8 mouse cellular contexts compared by ENCODE assay signal in the genomic region with DNA sequence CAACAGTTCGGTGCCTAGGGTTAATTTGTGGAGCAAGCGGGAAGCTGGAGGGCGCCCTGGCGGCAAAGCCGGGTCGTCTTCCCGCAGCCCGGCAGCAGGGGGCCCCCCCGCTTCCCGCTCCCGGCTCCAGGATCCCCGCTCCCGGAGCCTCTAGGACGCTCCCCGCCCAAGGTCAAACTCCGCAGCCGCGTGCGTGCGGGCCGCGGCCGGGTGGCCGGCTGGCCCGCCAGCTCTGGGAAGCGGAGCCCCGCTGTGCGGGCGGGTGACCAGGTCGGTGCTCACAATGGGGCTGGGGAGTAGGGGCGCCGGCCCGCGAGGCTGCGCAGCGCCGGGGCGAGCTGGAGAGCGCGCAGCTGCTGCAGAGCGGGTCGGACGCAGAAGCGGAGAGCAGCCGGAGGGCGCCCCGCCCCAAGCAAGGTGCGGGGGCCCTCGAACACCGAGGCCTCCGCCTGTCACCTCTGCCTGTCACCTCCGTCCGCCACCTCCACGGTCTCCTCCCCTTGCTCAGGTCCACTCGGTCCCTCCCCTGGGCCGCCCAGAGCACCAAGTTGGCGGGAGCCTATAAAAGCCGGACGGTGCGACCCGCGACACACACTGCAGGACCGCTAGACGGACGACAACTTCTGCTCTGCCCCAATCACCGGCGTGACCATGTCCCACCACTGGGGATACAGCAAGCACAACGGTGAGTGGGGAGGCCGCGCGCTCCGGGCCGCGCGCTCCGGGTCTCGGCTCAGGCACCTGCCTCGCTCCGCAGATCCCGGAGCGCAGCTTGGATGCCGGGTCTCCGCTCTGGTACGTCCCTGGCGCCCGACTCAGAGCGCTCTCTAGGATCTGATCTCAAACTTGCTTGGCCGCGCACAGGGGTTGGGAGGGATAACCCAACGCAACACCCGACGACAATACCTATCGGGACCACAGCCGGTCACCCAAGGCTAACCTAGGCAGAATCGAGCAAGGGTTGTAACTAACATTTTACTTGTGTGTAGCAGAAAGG. TPM values are rescaled to one million over a fixed set of nuclear protein-coding genes. Genes with fewer than 3 reads are reported as not detected.
DNase-seq lines count a peak whose midpoint lies in the region; ATAC-seq and TF ChIP-seq lines count a peak whose summit lies in the region.

Gene Car2, plus strand, starts transcription at position 172 of the 997 bp plus-strand sequence.

- peak; percentile 65 for TF ChIP-seq EP300 in liver, embryonic 14.5 days (IDR thresholded peaks at IDR 0.05; ENCODE audit: low read depth)

- H3K9ac ChIP-seq in forebrain, embryonic 11.5 days (ENCODE audit: low read length): peak within 1 kb of the TSS; percentile 78
- peak within 1 kb of the TSS; percentile 83 for H3K9ac ChIP-seq in heart, embryonic 14.5 days (ENCODE audit: low read length)
- H3K9ac ChIP-seq in liver, embryonic 14.5 days (replicated peaks): peak within 1 kb of the TSS; percentile 99
- peak within 1 kb of the TSS; percentile 72 for H3K9ac ChIP-seq in neural tube, embryonic 11.5 days (ENCODE audit: low read length)
- H3K9ac ChIP-seq in stomach, embryonic 16.5 days (ENCODE audit: low read length): peak within 1 kb of the TSS; percentile 87

- H3K4me1 ChIP-seq in forebrain, embryonic 11.5 days (replicated peaks; ENCODE audit: control insufficient read depth, insufficient read depth, low read length): no peaks in the 10 kb centered on the region
- peaks cover 2 to 4% of the 10 kb centered on the region in 2 experiments; a peak in 2 of 4 replicates for H3K4me1 ChIP-seq in heart, embryonic 14.5 days (ENCODE audit: control insufficient read depth in 2 of 2, insufficient read depth in 2 of 2, low read length in 2 of 2)
- peaks cover 24 to 30% of the 10 kb centered on the region in 2 experiments for H3K4me1 ChIP-seq in liver, embryonic 14.5 days (replicated peaks; ENCODE audit: control insufficient read depth in 2 of 2, insufficient read depth in 2 of 2, low read length in 1 of 2)
- no peaks in the 10 kb centered on the region for H3K4me1 ChIP-seq in neural tube, embryonic 11.5 days (ENCODE audit: control insufficient read depth, insufficient read depth, low read length)
- H3K4me1 ChIP-seq in stomach, embryonic 16.5 days (ENCODE audit: control insufficient read depth, insufficient read depth, low read length): 0 out of 2 replicates have a peak, but pooled peaks cover 5% of the 10 kb centered on the region

- H3K4me2 ChIP-seq in forebrain, embryonic 11.5 days (ENCODE audit: low read depth, low read length, severe bottlenecking): peak within 1 kb of the TSS; percentile 86
- peak within 1 kb of the TSS; percentile 86 for H3K4me2 ChIP-seq in heart, embryonic 14.5 days (ENCODE audit: low read length)
- H3K4me2 ChIP-seq in liver, embryonic 14.5 days (ENCODE audit: low read depth): peak within 1 kb of the TSS; percentile 85
- peak within 1 kb of the TSS; percentile 77 for H3K4me2 ChIP-seq in neural tube, embryonic 11.5 days (ENCODE audit: low read depth)
- peak within 1 kb of the TSS; percentile 86 for H3K4me2 ChIP-seq in stomach, embryonic 16.5 days (ENCODE audit: low read depth, low read length)

- peaks cover 5% of the 10 kb centered on the region; the same call in 1 of the 2 replicates for H3K27me3 ChIP-seq in forebrain, embryonic 11.5 days (ENCODE audit: control insufficient read depth, insufficient read depth, low read length)
- no peaks in the 10 kb centered on the region for H3K27me3 ChIP-seq in heart, embryonic 14.5 days (ENCODE audit: control insufficient read depth, insufficient read depth, low read length)
- H3K27me3 ChIP-seq in liver, embryonic 14.5 days (ENCODE audit: control insufficient read depth, insufficient read depth, low read length): no peaks in the 10 kb centered on the region
- H3K27me3 ChIP-seq in neural tube, embryonic 11.5 days (ENCODE audit: control insufficient read depth, insufficient read depth, low read length): no peaks in the 10 kb centered on the region
- H3K27me3 ChIP-seq in stomach, embryonic 16.5 days (ENCODE audit: control insufficient read depth, insufficient read depth, low read length): peaks cover 4% of the 10 kb centered on the region; the same call in 1 of the 2 replicates

- ATAC-seq in forebrain, embryonic 11.5 days (replicated peaks; ENCODE audit: low FRiP score): peak; percentile 88
- peak; percentile 80 for ATAC-seq in heart, embryonic 14.5 days (ENCODE audit: insufficient number of reproducible peaks, insufficient read depth, low FRiP score, low read depth)
- ATAC-seq in liver, embryonic 14.5 days (ENCODE audit: insufficient read depth): peak; percentile 93
- peak; percentile 88 for ATAC-seq in neural tube, embryonic 11.5 days (ENCODE audit: insufficient read depth, low FRiP score, low TSS enrichment)
- peak; percentile 91 for ATAC-seq in stomach, embryonic 16.5 days (ENCODE audit: insufficient read depth, low FRiP score)

- H3K9me3 ChIP-seq in forebrain, embryonic 11.5 days (ENCODE audit: control insufficient read depth, low read length): no peaks in the 10 kb centered on the region
- H3K9me3 ChIP-seq in heart, embryonic 14.5 days (ENCODE audit: control insufficient read depth, low read length): no peaks in the 10 kb centered on the region
- no peaks in the 10 kb centered on the region for H3K9me3 ChIP-seq in liver, embryonic 14.5 days (ENCODE audit: control insufficient read depth, low read length)
- H3K9me3 ChIP-seq in neural tube, embryonic 11.5 days (ENCODE audit: control insufficient read depth, low read length): no peaks in the 10 kb centered on the region
- H3K9me3 ChIP-seq in stomach, embryonic 16.5 days (replicated peaks; ENCODE audit: control insufficient read depth, low read length): no peaks in the 10 kb centered on the region

- no peak within 1 kb of the TSS for H3K27ac ChIP-seq in forebrain, embryonic 11.5 days (ENCODE audit: low read depth, low read length)
- H3K27ac ChIP-seq in heart, embryonic 14.5 days (replicated peaks in 1 of 2; ENCODE audit: control insufficient read depth in 1 of 2, insufficient read depth in 1 of 2, low read depth in 2 of 2, low read length in 2 of 2): peak within 1 kb of the TSS; percentile 66 to 76
- H3K27ac ChIP-seq in liver, embryonic 14.5 days: peak within 1 kb of the TSS; percentile 89
- no peak within 1 kb of the TSS for H3K27ac ChIP-seq in neural tube, embryonic 11.5 days (ENCODE audit: low read depth, low read length)
- H3K27ac ChIP-seq in stomach, embryonic 16.5 days (ENCODE audit: low read length): peak within 1 kb of the TSS; percentile 66

- H3K4me3 ChIP-seq in forebrain, embryonic 11.5 days (ENCODE audit: low read depth, low read length): peak within 1 kb of the TSS; percentile 66
- peak within 1 kb of the TSS; percentile 70 to 79 for H3K4me3 ChIP-seq in heart, embryonic 14.5 days (ENCODE audit: control insufficient read depth in 1 of 2, insufficient read depth in 1 of 2, low read depth in 1 of 2, low read length in 2 of 2)
- H3K4me3 ChIP-seq in liver, embryonic 14.5 days (ENCODE audit: insufficient read depth in 1 of 2, low read depth in 2 of 2, low read length in 2 of 2): peak within 1 kb of the TSS; percentile 85 to 98
- H3K4me3 ChIP-seq in neural tube, embryonic 11.5 days (ENCODE audit: low read depth, low read length): peak within 1 kb of the TSS; percentile 51
- peak within 1 kb of the TSS; percentile 68 for H3K4me3 ChIP-seq in stomach, embryonic 16.5 days (replicated peaks; ENCODE audit: low read length)

- DNase-seq in CD4-positive, CD25-positive, alpha-beta regulatory T cell, adult 2 months (ENCODE audit: low read depth, low spot score): peak; percentile 47
- peak; percentile 75 for DNase-seq in c-Kit-negative CD71-positive TER-119-positive erythroid progenitor cells, embryonic 14.5 days (ENCODE audit: low read depth, low spot score)
- DNase-seq in forebrain, embryonic 11.5 days (ENCODE audit: low spot score): peak; percentile 83
- DNase-seq in kidney, postnatal 10 days: peak; percentile 88
- DNase-seq in liver, embryonic 14.5 days (ENCODE audit: low read depth in 3 of 3, low spot score in 3 of 3): peak; percentile 75 to 81 (median 78)
- peak; percentile 82 for DNase-seq in neural tube, embryonic 11.5 days (ENCODE audit: low spot score)

- under 1% methylated on average over 88 of the region's 95 CpGs for WGBS in forebrain, embryonic 11.5 days
- WGBS in heart, embryonic 14.5 days: under 1% methylated on average over 88 of the region's 95 CpGs
- WGBS in liver, embryonic 14.5 days (ENCODE audit: insufficient replicate concordance): under 1% methylated on average over 93 of the region's 95 CpGs
- WGBS in neural tube, embryonic 11.5 days: under 1% methylated on average over 64 of the region's 95 CpGs
- under 1% methylated on average over 93 of the region's 95 CpGs for WGBS in stomach, embryonic 16.5 days

- no peaks in the 10 kb centered on the region for H3K36me3 ChIP-seq in forebrain, embryonic 11.5 days (ENCODE audit: control insufficient read depth, insufficient read depth, low read length)
- H3K36me3 ChIP-seq in heart, embryonic 14.5 days (ENCODE audit: control insufficient read depth, insufficient read depth, low read length): no peaks in the 10 kb centered on the region
- H3K36me3 ChIP-seq in liver, embryonic 14.5 days (replicated peaks; ENCODE audit: control insufficient read depth, insufficient read depth, low read depth): peaks cover 42% of the 10 kb centered on the region
- no peaks in the 10 kb centered on the region for H3K36me3 ChIP-seq in neural tube, embryonic 11.5 days (ENCODE audit: control insufficient read depth, insufficient read depth, low read length)
- no peaks in the 10 kb centered on the region for H3K36me3 ChIP-seq in stomach, embryonic 16.5 days (ENCODE audit: control insufficient read depth, insufficient read depth, low read length)

- TF ChIP-seq CTCF in liver, embryonic 14.5 days (IDR thresholded peaks at IDR 0.05; ENCODE audit: low read depth): peak; percentile 59

RNA-seq across cellular contexts. Expression of gene Car2, which starts in this region (rescaled TPM):
- polyA plus RNA-seq in forebrain, embryonic 11.5 days (2014; fragmentation: Nextera tagmentation; extraction: Ambion mirVana): 105 and 114 TPM in 2 replicates
- 27.9 and 43.7 TPM in 2 replicates for polyA plus RNA-seq in heart, embryonic 14.5 days (2014; fragmentation: Nextera tagmentation; extraction: Ambion mirVana)
- polyA plus RNA-seq in liver, embryonic 14.5 days (2012; rRNA removed): 960 and 1,504 TPM in 2 replicates
- 2,373 and 2,511 TPM in 2 replicates for polyA plus RNA-seq in liver, embryonic 14.5 days (2014; fragmentation: Nextera tagmentation; extraction: Ambion mirVana)
- polyA plus RNA-seq in neural tube, embryonic 11.5 days (2014; fragmentation: Nextera tagmentation; extraction: Ambion mirVana): 85.3 and 85.6 TPM in 2 replicates
- polyA plus RNA-seq in stomach, embryonic 16.5 days (2015; fragmentation: Nextera tagmentation; extraction: Ambion mirVana): 285 and 313 TPM in 2 replicates

Comparison
In these comparisons a context has a peak if more than half of its experiments do, and no peak if none do; other contexts are left out.
1. H3K27ac ChIP-seq: peak in heart, embryonic 14.5 days (2 of 2), liver, embryonic 14.5 days (single experiment) and stomach, embryonic 16.5 days (single experiment); none in forebrain, embryonic 11.5 days (single experiment) and neural tube, embryonic 11.5 days (single experiment).
2. Peak in every context shown above with its lines, with median percentiles within 50 percentile points of each other: DNase-seq, ATAC-seq, H3K4me2 ChIP-seq, H3K4me3 ChIP-seq and H3K9ac ChIP-seq.